Mouse (Mus musculus): ENCODE results near the gene Ptpn3. TPM values are rescaled to one million over a fixed set of nuclear protein-coding genes. Genes with fewer than 3 reads are reported as not detected.

Gene Ptpn3
- polyA plus RNA-seq, 1 experiment, result 15.2 TPM

DNA sequence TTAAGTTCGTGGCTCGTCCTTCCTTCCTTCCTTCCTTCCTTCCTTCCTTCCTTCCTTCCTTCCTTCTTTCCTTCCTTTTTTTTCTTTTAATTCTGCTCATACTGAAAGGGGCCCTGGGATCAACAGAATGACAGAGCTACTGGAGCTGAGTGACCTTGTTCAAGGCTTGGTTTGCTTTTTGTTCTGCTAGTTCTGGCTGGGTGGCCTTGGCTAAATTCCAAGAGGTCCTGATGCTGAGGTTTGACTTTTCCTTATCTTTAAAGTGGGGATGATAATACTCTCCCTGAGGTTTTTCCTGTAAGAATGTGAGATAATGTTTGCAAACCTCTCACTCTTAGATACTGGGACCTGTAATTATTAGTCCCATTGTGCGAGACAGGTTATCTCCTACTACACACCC is 30.9 kb upstream of the Ptpn3 start:
- TF ChIP-seq POLR2A (IDR thresholded peaks at IDR 0.05; ENCODE audit: low read depth, low read length) (no peak), CTCF (IDR thresholded peaks at IDR 0.05; ENCODE audit: extremely low read depth, insufficient read length, insufficient replicate concordance, low read depth, low read length) (no peak)
- H3K4me1 ChIP-seq (ENCODE audit: control insufficient read depth, insufficient read depth, insufficient read length, low read length), result no peaks in the 10 kb centered on the region
- no peaks in the 10 kb centered on the region for H3K27me3 ChIP-seq (ENCODE audit: control insufficient read depth, insufficient read depth, low read length)
- no peaks in the 10 kb centered on the region for H3K36me3 ChIP-seq (ENCODE audit: control insufficient read depth, insufficient read depth, low read length)
- WGBS, result 53% methylated on average over 3 of the region's 3 CpGs
- no peak overlapping the region for H3K4me3 ChIP-seq (ENCODE audit: low read depth, low read length)
- H3K27ac ChIP-seq (ENCODE audit: insufficient read depth, low read depth, low read length), result no peak overlapping the region

DNA sequence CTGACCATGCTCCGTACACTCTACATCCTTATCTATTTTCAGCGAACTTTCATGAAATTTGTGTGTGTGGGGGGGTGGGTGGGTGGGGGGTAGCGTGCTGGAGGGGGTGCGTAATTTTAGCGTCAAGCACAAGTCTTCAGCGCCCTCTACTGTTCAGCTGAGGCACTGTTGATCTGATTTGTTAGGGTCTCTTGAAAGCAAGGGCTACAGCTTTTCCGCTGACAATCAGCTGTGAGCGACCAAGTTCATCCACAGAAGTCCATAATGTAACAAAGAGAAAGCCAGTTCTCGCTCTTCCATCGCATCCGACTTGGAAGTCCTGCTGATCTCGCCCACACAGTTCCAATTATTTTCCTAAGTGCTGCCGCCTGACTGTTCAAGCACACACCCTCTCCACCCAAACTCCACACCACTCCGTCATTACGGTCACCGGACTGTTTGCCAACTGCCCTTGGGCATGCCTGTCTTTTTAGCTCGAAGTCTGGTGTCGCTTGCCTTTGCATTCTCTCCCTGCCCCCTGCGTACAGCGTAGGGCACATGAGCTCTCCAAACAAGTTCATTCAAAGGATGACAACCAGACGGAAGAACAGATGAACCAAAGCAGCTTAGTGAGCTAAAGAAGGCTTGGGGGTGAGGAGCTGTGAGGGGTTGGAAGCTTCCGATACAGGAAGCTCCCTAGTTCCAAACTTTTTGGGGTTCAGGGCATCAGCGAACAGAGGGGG is 19.1 kb upstream of the Ptpn3 start:
- TF ChIP-seq POLR2A (IDR thresholded peaks at IDR 0.05; ENCODE audit: low read depth, low read length), result no peak
- peak; percentile 68; the same call in 1 of the 2 replicates for TF ChIP-seq CTCF (IDR thresholded peaks at IDR 0.05; ENCODE audit: extremely low read depth, insufficient read length, insufficient replicate concordance, low read depth, low read length)
- Histone ChIP-seq H3K27me3 (ENCODE audit: control insufficient read depth, insufficient read depth, low read length) (peaks cover 13% of the 10 kb centered on the region; the same call in 1 of the 2 replicates), H3K4me3 (ENCODE audit: low read depth, low read length) (no peak overlapping the region), H3K36me3 (ENCODE audit: control insufficient read depth, insufficient read depth, low read length) (no peaks in the 10 kb centered on the region), H3K4me1 (ENCODE audit: control insufficient read depth, insufficient read depth, insufficient read length, low read length) (no peaks in the 10 kb centered on the region; the same call in 1 of the 2 replicates), H3K27ac (ENCODE audit: insufficient read depth, low read depth, low read length) (no peak overlapping the region)
- 27% methylated on average over 23 of the region's 23 CpGs for WGBS

DNA sequence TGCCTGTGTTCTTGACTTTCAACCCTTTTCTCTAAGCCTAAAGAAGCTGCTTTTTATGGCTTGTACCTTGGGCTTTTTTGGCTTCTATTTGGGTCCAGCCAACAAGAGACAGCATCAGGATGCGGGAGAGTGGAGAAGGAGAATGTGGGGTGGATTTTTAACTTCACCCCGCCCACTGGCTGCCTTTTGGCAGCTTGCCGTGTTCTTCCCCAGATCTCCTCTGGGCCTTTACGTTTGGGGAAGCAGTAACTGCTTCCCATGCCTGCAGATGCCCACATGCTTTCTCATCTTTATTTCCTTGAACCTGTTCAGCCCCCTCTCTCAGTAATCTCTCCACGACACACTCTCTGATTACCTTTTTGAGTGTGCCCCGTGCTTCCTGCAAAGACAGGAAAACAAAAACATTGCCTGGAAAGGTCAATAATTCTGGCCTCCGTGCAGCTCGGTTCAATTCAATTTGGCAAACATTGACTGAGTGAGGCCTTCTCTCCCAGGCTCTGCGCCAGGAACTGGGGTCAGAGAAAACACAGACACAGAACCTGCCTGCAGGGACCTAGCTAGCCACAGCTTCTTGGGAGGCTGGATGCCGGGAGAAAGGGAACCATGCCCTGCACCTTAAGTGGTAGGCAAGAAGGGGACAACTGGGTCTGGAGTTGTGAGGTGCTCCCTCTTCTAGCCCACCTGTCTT is 17.0 kb upstream of the Ptpn3 start:
- TF ChIP-seq CTCF (IDR thresholded peaks at IDR 0.05; ENCODE audit: extremely low read depth, insufficient read length, insufficient replicate concordance, low read depth, low read length) (no peak), POLR2A (IDR thresholded peaks at IDR 0.05; ENCODE audit: low read depth, low read length) (no peak)
- Histone ChIP-seq H3K4me1 (ENCODE audit: control insufficient read depth, insufficient read depth, insufficient read length, low read length) (no peaks in the 10 kb centered on the region; the same call in 1 of the 2 replicates), H3K36me3 (ENCODE audit: control insufficient read depth, insufficient read depth, low read length) (no peaks in the 10 kb centered on the region), H3K4me3 (ENCODE audit: low read depth, low read length) (no peak overlapping the region), H3K27me3 (ENCODE audit: control insufficient read depth, insufficient read depth, low read length) (peaks cover 9% of the 10 kb centered on the region; the same call in 1 of the 2 replicates), H3K27ac (ENCODE audit: insufficient read depth, low read depth, low read length) (no peak overlapping the region)
- WGBS, result 8% methylated on average over 10 of the region's 10 CpGs

DNA sequence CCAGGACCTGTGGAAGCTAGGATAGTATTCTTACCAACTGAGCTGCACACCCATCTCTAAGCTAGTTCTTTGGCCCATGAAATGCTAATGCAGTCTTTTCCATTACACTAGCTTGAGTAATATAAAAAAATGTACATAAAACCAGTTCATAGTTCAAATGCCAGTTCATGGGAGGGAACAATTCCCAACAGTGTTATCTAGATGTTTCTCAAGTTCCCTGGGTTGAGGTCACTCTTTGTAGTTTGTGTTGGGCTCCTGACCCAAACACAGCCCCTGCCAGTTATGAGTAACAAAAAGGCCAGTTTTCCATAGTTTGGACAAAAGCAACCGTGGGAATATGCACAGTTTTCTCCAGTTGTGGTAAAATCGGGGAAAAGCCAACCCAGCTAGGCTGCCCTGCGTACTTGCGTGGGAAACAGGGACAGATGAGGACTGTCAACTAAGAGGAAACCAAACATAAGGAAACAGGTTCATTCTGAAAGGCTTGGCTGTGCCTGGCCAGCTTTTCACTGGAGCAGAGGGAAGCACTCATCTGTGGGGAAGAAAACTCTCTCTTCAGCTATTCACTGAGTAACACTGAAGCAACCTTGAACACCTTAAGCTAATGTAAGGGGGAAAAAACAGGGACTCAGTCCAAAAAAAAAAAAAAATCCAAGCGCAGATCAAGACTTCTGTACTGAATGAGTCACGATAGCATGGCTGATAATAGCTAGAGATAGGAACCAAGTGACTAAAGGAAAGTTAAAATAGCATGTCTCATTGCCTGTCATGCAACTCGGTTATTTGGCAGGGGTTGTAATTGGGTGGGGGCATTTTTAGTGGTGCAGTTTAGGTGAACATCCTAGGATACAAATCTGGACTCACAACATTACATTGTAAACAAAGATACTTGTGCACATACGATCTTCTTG is 10.9 kb upstream of the Ptpn3 start:
- peaks cover 21% of the 10 kb centered on the region; the same call in 1 of the 2 replicates for H3K4me1 ChIP-seq (ENCODE audit: control insufficient read depth, insufficient read depth, insufficient read length, low read length)
- TF ChIP-seq CTCF (IDR thresholded peaks at IDR 0.05; ENCODE audit: extremely low read depth, insufficient read length, insufficient replicate concordance, low read depth, low read length) (no peak), POLR2A (IDR thresholded peaks at IDR 0.05; ENCODE audit: low read depth, low read length) (no peak)
- H3K27ac ChIP-seq (ENCODE audit: insufficient read depth, low read depth, low read length), result peak overlapping the region; percentile 98
- H3K36me3 ChIP-seq (ENCODE audit: control insufficient read depth, insufficient read depth, low read length), result no peaks in the 10 kb centered on the region
- WGBS, result 35% methylated on average over 8 of the region's 8 CpGs
- no peaks in the 10 kb centered on the region for H3K27me3 ChIP-seq (ENCODE audit: control insufficient read depth, insufficient read depth, low read length)
- H3K4me3 ChIP-seq (ENCODE audit: low read depth, low read length), result no peak overlapping the region

DNA sequence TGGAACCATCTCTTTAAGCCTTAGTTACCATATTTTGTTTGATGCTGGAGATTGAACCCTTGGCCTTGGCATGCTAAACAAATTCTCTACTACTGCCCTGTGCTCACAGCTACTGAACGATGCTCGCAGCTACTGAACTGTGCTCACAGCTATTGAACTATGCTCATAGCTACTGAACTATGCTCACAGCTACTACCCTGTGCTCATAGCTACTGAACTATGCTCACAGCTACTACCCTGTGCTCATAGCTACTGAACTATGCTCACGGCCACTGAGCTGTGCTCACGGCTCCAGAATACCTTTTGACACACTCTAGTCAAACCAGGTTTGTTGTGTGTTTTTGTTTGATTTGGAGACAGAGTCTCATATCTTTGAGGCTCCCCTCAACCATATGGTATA is 10.1 kb upstream of the Ptpn3 start:
- Histone ChIP-seq H3K4me3 (ENCODE audit: low read depth, low read length) (no peak overlapping the region), H3K27ac (ENCODE audit: insufficient read depth, low read depth, low read length) (peak overlapping the region; percentile 98)
- TF ChIP-seq CTCF (IDR thresholded peaks at IDR 0.05; ENCODE audit: extremely low read depth, insufficient read length, insufficient replicate concordance, low read depth, low read length) (no peak), POLR2A (IDR thresholded peaks at IDR 0.05; ENCODE audit: low read depth, low read length) (no peak)

DNA sequence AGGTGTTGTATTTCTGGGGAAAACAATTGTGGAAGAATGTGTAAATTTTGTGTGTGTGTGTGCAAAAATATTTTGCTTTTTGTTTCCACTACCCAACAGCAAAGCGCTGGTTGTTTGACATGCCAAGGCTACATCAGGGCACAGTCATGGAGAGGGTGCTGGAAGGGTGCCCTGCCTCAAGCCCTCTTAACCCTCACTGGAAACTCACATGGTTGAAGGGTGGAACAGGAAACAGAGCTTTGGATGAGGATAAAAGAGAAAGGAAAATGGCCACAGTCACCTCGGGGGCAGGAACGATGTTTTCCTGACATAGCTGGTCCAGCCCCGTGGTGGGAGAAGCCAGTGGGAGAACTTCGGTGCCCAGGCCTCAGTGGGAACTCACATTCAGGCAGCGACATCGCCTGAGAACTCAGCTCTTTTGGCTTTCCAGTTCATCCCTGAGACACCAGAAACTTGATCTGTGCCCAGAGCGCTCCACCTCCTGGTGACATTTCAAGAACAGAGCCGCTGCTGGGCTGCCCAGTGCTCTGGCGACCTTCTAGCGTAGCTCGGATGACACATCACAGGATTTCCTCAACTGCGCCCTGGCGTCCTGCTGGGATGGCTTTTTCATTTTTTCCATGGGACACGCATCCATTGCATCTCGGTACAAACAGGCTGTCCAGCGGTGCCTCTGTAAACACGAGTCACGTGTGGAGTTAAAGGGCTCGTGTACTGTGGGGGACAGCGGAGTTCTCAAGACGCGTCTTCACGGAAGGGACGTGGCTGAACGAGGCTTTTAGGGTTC is 6.8 kb upstream of the Ptpn3 start:
- Histone ChIP-seq H3K27ac (ENCODE audit: insufficient read depth, low read depth, low read length) (0 out of 2 replicates have a peak overlapping the region, but pooled peaks have one; percentile 36), H3K4me1 (ENCODE audit: control insufficient read depth, insufficient read depth, insufficient read length, low read length) (peaks cover 28% of the 10 kb centered on the region; the same call in 1 of the 2 replicates), H3K36me3 (ENCODE audit: control insufficient read depth, insufficient read depth, low read length) (no peaks in the 10 kb centered on the region), H3K27me3 (ENCODE audit: control insufficient read depth, insufficient read depth, low read length) (no peaks in the 10 kb centered on the region), H3K4me3 (ENCODE audit: low read depth, low read length) (peak overlapping the region; percentile 18)
- no peak for TF ChIP-seq POLR2A (IDR thresholded peaks at IDR 0.05; ENCODE audit: low read depth, low read length)
- no peak for TF ChIP-seq CTCF (IDR thresholded peaks at IDR 0.05; ENCODE audit: extremely low read depth, insufficient read length, insufficient replicate concordance, low read depth, low read length)
- 54% methylated on average over 26 of the region's 26 CpGs for WGBS

More for the DNA sequence above, 10.1 kb upstream of the Ptpn3 start:
- WGBS, result 54% methylated on average over 4 of the region's 4 CpGs
- Histone ChIP-seq H3K27me3 (ENCODE audit: control insufficient read depth, insufficient read depth, low read length) (no peaks in the 10 kb centered on the region), H3K4me1 (ENCODE audit: control insufficient read depth, insufficient read depth, insufficient read length, low read length) (peaks cover 21% of the 10 kb centered on the region; the same call in 1 of the 2 replicates), H3K36me3 (ENCODE audit: control insufficient read depth, insufficient read depth, low read length) (no peaks in the 10 kb centered on the region)
